Mouse (Mus musculus): Measurements from ENCODE around the gene Bricd5. TPM values are rescaled to one million over a fixed set of nuclear protein-coding genes. Genes with fewer than 3 reads are reported as not detected.
"Not testable (repeated sequence)": the region's sequence is repeated elsewhere in the genome, so short reads cannot be mapped to it uniquely, and the experiment has no call there.

The Bricd5 gene
- polyA plus RNA-seq, 1 experiment from 2014 or later = 0.25 TPM

- H3K9me3 ChIP-seq = no peaks in the 10 kb centered on the region
- no peak overlapping the region for H3K27ac ChIP-seq
- no peak for DNase-seq (ENCODE audit: extremely low spot score, low spot score)
- no peaks in the 10 kb centered on the region for H3K4me1 ChIP-seq
- no peak overlapping the region for H3K4me3 ChIP-seq
- WGBS = 93% methylated on average over 4 of the region's 4 CpGs
- H3K27me3 ChIP-seq (ENCODE audit: poor library complexity, severe bottlenecking) = no peaks in the 10 kb centered on the region
- peaks cover 100% of the 10 kb centered on the region for H3K36me3 ChIP-seq (replicated peaks)
These were observed 30.3 kb upstream of the Bricd5 start for GRCm38 (mm10) chr17:24443409-24443808.

GRCm38 (mm10) chr17:24446590-24446989 lies 27.1 kb upstream of the Bricd5 start:
- Histone ChIP-seq H3K4me3 (no peak overlapping the region), H3K4me1 (no peaks in the 10 kb centered on the region), H3K27me3 (ENCODE audit: poor library complexity, severe bottlenecking) (no peaks in the 10 kb centered on the region), H3K9me3 (no peaks in the 10 kb centered on the region), H3K27ac (no peak overlapping the region), H3K36me3 (replicated peaks) (peaks cover 100% of the 10 kb centered on the region)
- WGBS = 91% methylated on average over 8 of the region's 8 CpGs
- no peak for DNase-seq (ENCODE audit: extremely low spot score, low spot score)

GRCm38 (mm10) chr17:24449507-24449906 lies 24.2 kb upstream of the Bricd5 start:
- Histone ChIP-seq H3K4me3 (no peak overlapping the region), H3K4me1 (peaks cover 15% of the 10 kb centered on the region), H3K27ac (no peak overlapping the region), H3K27me3 (ENCODE audit: poor library complexity, severe bottlenecking) (no peaks in the 10 kb centered on the region), H3K9me3 (no peaks in the 10 kb centered on the region), H3K36me3 (replicated peaks) (peaks cover 73% of the 10 kb centered on the region)
- DNase-seq (ENCODE audit: extremely low spot score, low spot score) = no peak
- WGBS = 94% methylated on average over 6 of the region's 6 CpGs

GRCm38 (mm10) chr17:24451220-24451619 lies 22.5 kb upstream of the Bricd5 start:
- 95% methylated on average over 6 of the region's 6 CpGs for WGBS
- no peak for DNase-seq (ENCODE audit: extremely low spot score, low spot score)
- peaks cover 22% of the 10 kb centered on the region for H3K4me1 ChIP-seq
- H3K9me3 ChIP-seq = no peaks in the 10 kb centered on the region
- H3K4me3 ChIP-seq = no peak overlapping the region
- no peaks in the 10 kb centered on the region for H3K27me3 ChIP-seq (ENCODE audit: poor library complexity, severe bottlenecking)
- peaks cover 56% of the 10 kb centered on the region for H3K36me3 ChIP-seq (replicated peaks)
- H3K27ac ChIP-seq = no peak overlapping the region

- H3K36me3 ChIP-seq (replicated peaks) = peaks cover 34% of the 10 kb centered on the region
- H3K4me3 ChIP-seq = no peak overlapping the region
- no peak overlapping the region for H3K27ac ChIP-seq
- H3K27me3 ChIP-seq (ENCODE audit: poor library complexity, severe bottlenecking) = no peaks in the 10 kb centered on the region
- DNase-seq (ENCODE audit: extremely low spot score, low spot score) = no peak
- H3K4me1 ChIP-seq = peaks cover 22% of the 10 kb centered on the region
- 88% methylated on average over 2 of the region's 2 CpGs for WGBS
- H3K9me3 ChIP-seq = no peaks in the 10 kb centered on the region
These were observed 20.3 kb upstream of the Bricd5 start for GRCm38 (mm10) chr17:24453372-24453771.

GRCm38 (mm10) chr17:24454218-24454755 lies 19.4 kb upstream of the Bricd5 start:
- whole genome bisulfite sequencing = 14% methylated on average over 14 of the region's 14 CpGs
- Histone ChIP-seq H3K27me3 (ENCODE audit: poor library complexity, severe bottlenecking) (no peaks in the 10 kb centered on the region), H3K36me3 (replicated peaks) (peaks cover 25% of the 10 kb centered on the region), H3K4me1 (peaks cover 22% of the 10 kb centered on the region), H3K9me3 (no peaks in the 10 kb centered on the region), H3K4me3 (peak overlapping the region; percentile 78), H3K27ac (peak overlapping the region; percentile 95)
- DNase-seq (ENCODE audit: extremely low spot score, low spot score) = no peak

- no peaks in the 10 kb centered on the region for H3K27me3 ChIP-seq (ENCODE audit: poor library complexity, severe bottlenecking)
- peaks cover 19% of the 10 kb centered on the region for H3K36me3 ChIP-seq (replicated peaks)
- peaks cover 22% of the 10 kb centered on the region for H3K4me1 ChIP-seq
- H3K9me3 ChIP-seq = no peaks in the 10 kb centered on the region
- WGBS = 0% methylated on average over 67 of the region's 67 CpGs
- peak overlapping the region; percentile 78 for H3K4me3 ChIP-seq
- peak overlapping the region; percentile 95 for H3K27ac ChIP-seq
- DNase-seq (ENCODE audit: extremely low spot score, low spot score) = peak; percentile 100
These were observed 18.7 kb upstream of the Bricd5 start for GRCm38 (mm10) chr17:24454756-24455522.

GRCm38 (mm10) chr17:24455523-24456206 lies 18.0 kb upstream of the Bricd5 start:
- not testable (repeated sequence) for H3K9me3 ChIP-seq; DNase-seq (ENCODE audit: extremely low spot score, low spot score); H3K27me3 ChIP-seq (ENCODE audit: poor library complexity, severe bottlenecking)
- H3K4me1 ChIP-seq = peaks cover 22% of the 10 kb centered on the region
- peak overlapping the region; percentile 78 for H3K4me3 ChIP-seq
- 51% methylated on average over 10 of the region's 10 CpGs for WGBS
- H3K36me3 ChIP-seq (replicated peaks) = peaks cover 11% of the 10 kb centered on the region
- H3K27ac ChIP-seq = peak overlapping the region; percentile 95

GRCm38 (mm10) chr17:24461580-24461979 lies 12.1 kb upstream of the Bricd5 start:
- Histone ChIP-seq H3K27me3 (ENCODE audit: poor library complexity, severe bottlenecking) (no peaks in the 10 kb centered on the region), H3K27ac (no peak overlapping the region), H3K9me3 (no peaks in the 10 kb centered on the region), H3K4me3 (no peak overlapping the region), H3K36me3 (replicated peaks) (no peaks in the 10 kb centered on the region), H3K4me1 (no peaks in the 10 kb centered on the region)
- WGBS = 76% methylated on average over 2 of the region's 2 CpGs
- DNase-seq (ENCODE audit: extremely low spot score, low spot score) = no peak

- Histone ChIP-seq H3K9me3 (no peaks in the 10 kb centered on the region), H3K36me3 (replicated peaks) (no peaks in the 10 kb centered on the region), H3K4me3 (no peak overlapping the region), H3K4me1 (no peaks in the 10 kb centered on the region), H3K27me3 (ENCODE audit: poor library complexity, severe bottlenecking) (no peaks in the 10 kb centered on the region), H3K27ac (no peak overlapping the region)
- no peak for DNase-seq (ENCODE audit: extremely low spot score, low spot score)
- WGBS = 86% methylated on average over 1 of the region's 1 CpGs
These were observed 10.8 kb upstream of the Bricd5 start for GRCm38 (mm10) chr17:24462932-24463331.

- Histone ChIP-seq H3K27me3 (ENCODE audit: poor library complexity, severe bottlenecking) (no peaks in the 10 kb centered on the region), H3K4me3 (no peak overlapping the region), H3K36me3 (replicated peaks) (no peaks in the 10 kb centered on the region), H3K27ac (no peak overlapping the region), H3K4me1 (no peaks in the 10 kb centered on the region), H3K9me3 (no peaks in the 10 kb centered on the region)
- no peak for DNase-seq (ENCODE audit: extremely low spot score, low spot score)
- WGBS = 64% methylated on average over 6 of the region's 6 CpGs
These were observed 10.1 kb upstream of the Bricd5 start for GRCm38 (mm10) chr17:24463374-24464133.

GRCm38 (mm10) chr17:24468636-24469246 lies 4.9 kb upstream of the Bricd5 start:
- Histone ChIP-seq H3K27me3 (ENCODE audit: poor library complexity, severe bottlenecking) (no peaks in the 10 kb centered on the region), H3K9me3 (no peaks in the 10 kb centered on the region), H3K36me3 (replicated peaks) (peaks cover 21% of the 10 kb centered on the region), H3K27ac (no peak overlapping the region), H3K4me3 (no peak overlapping the region), H3K4me1 (peaks cover 34% of the 10 kb centered on the region)
- WGBS = 88% methylated on average over 5 of the region's 5 CpGs
- DNase-seq (ENCODE audit: extremely low spot score, low spot score) = no peak

Measured in forebrain, embryonic 10.5 days (tissue).